Mouse (Mus musculus): ENCODE measurements around the gene Azin2. TPM values are rescaled to one million over a fixed set of nuclear protein-coding genes. Genes with fewer than 3 reads are reported as not detected.

The Azin2 gene
- not detected for total RNA-seq (2023)

GRCm38 (mm10) chr4:128962029-128962925 lies at the start of gene Azin2:
TSS of gene Azin2 (minus strand) at chr4:128962442.

GRCm38 (mm10) chr4:128991500-128992008 lies 29.3 kb upstream of the Azin2 start, which contains the start of gene Ak2:
TSS of gene Ak2 (plus strand) at chr4:128991958.

GRCm38 (mm10) chr4:128883379-128883781 lies 78.9 kb downstream of the Azin2 start, which contains the start of gene Trim62:
TSS of gene Trim62 (plus strand) at chr4:128883580.

Other genes with a start within 250 kb of the Azin2 start
- gene A3galt2, start 207.1 kb downstream of the Azin2 start, total RNA-seq (2023): 2.5 TPM
- 42.5 TPM for gene Zfp362, start 156.4 kb downstream of the Azin2 start, total RNA-seq (2023)
- gene Trim62, start 78.9 kb downstream of the Azin2 start, total RNA-seq (2023): 5.1 TPM
- 47.4 TPM for gene Ak2, start 29.5 kb upstream of the Azin2 start, total RNA-seq (2023)
- gene Rnf19b, start 95.8 kb upstream of the Azin2 start, total RNA-seq (2023): 69.7 TPM
- gene Tmem54, start 143.1 kb upstream of the Azin2 start, total RNA-seq (2023): not detected
- gene Hpca, start 159.6 kb upstream of the Azin2 start, total RNA-seq (2023): not detected
- not detected for gene Fndc5, start 174.6 kb upstream of the Azin2 start, total RNA-seq (2023)
- gene S100pbp, start 227.3 kb upstream of the Azin2 start, total RNA-seq (2023): 34.5 TPM
- gene Yars, start 227.3 kb upstream of the Azin2 start, total RNA-seq (2023): 92.7 TPM

All from CD4-positive naive resting alpha-beta T cell, adult 76 days (primary cell).